Mouse (Mus musculus) neural tube, embryonic 15.5 days (tissue): ENCODE data around the gene Pla2g7. TPM values are rescaled to one million over a fixed set of nuclear protein-coding genes. Genes with fewer than 3 reads are reported as not detected.

Source experiments
- ATAC-seq: fragments of 200-750 bp; cut with Nextera tagmentation; 2 replicates; pipeline ENCODE4 v1.8.0; 2017; ENCODE audit warnings: mild to moderate bottlenecking, moderate TSS enrichment, moderate library complexity; ENCODE audit not compliant: low FRiP score
- H3K27ac ChIP-seq: fragments of 300-500 bp; sonication (generic); replicated peaks from 2 replicates; pipeline ENCODE4 v1.5.1; 2015; ENCODE audit warnings: mild to moderate bottlenecking, inconsistent platforms
- H3K27me3 ChIP-seq: fragments of 300-500 bp; sonication (generic); replicated peaks from 2 replicates; pipeline ENCODE4 v1.6.1; 2015; ENCODE audit warnings: inconsistent platforms
- H3K36me3 ChIP-seq: fragments of 300-500 bp; sonication (generic); 2 replicates; pipeline ENCODE4 v1.6.1; 2015; ENCODE audit warnings: inconsistent platforms
- H3K4me1 ChIP-seq: fragments of 300-500 bp; sonication (generic); 2 replicates; pipeline ENCODE4 v1.6.1; 2015; ENCODE audit warnings: inconsistent platforms
- H3K4me2 ChIP-seq: fragments of 300-500 bp; sonication (generic); 2 replicates; pipeline ENCODE4 v1.6.1; 2015; ENCODE audit warnings: inconsistent platforms, mild to moderate bottlenecking, moderate library complexity
- H3K4me3 ChIP-seq: fragments of 300-500 bp; sonication (generic); replicated peaks from 2 replicates; pipeline ENCODE4 v1.5.1; 2015; ENCODE audit warnings: mild to moderate bottlenecking, inconsistent platforms
- H3K9ac ChIP-seq: fragments of 300-500 bp; sonication (generic); replicated peaks from 2 replicates; pipeline ENCODE4 v1.6.1; 2015; ENCODE audit warnings: mild to moderate bottlenecking, inconsistent platforms
- H3K9me3 ChIP-seq: fragments of 300-500 bp; sonication (generic); replicated peaks from 2 replicates; pipeline ENCODE4 v1.6.1; 2016; ENCODE audit warnings: inconsistent platforms
- WGBS: fragments of 180-500 bp; shearing (Covaris S2); methylation state at CpG from one replicate; pipeline ENCODE4 v1.1.7; 2015; ENCODE audit warnings: mixed read lengths; 5-methylcytosine and 5-hydroxymethylcytosine counted together
- polyA plus RNA-seq: library from polyadenylated mRNA; unstranded; fragments of >200 nt; fragmentation: Nextera tagmentation; extraction: Ambion mirVana; gene quantifications from 2 replicates; pipeline ENCODE4 v1.2.1, GENCODE M21; 2015

The Pla2g7 gene
- polyA plus RNA-seq, 1 experiment from 2014 or later: 72.6 TPM

GRCm38 (mm10) chr17:43587278-43587677 lies 19.4 kb downstream of the Pla2g7 start:
- Histone ChIP-seq H3K4me3 (no peak overlapping the region), H3K4me2 (no peak overlapping the region), H3K9ac (no peak overlapping the region), H3K9me3 (no peaks in the 10 kb centered on the region), H3K4me1 (0 out of 2 replicates have a peak, but pooled peaks cover 4% of the 10 kb centered on the region), H3K36me3 (no peaks in the 10 kb centered on the region), H3K27ac (no peak overlapping the region), H3K27me3 (no peaks in the 10 kb centered on the region)
- 93% methylated on average over 2 of the region's 2 CpGs for WGBS
- ATAC-seq: no peak

- no peaks in the 10 kb centered on the region for H3K36me3 ChIP-seq
- H3K4me1 ChIP-seq: no peaks in the 10 kb centered on the region
- WGBS: 91% methylated on average over 6 of the region's 6 CpGs
- H3K4me3 ChIP-seq: no peak overlapping the region
- H3K27ac ChIP-seq: no peak overlapping the region
- no peak for ATAC-seq
- H3K4me2 ChIP-seq: no peak overlapping the region
- no peaks in the 10 kb centered on the region for H3K9me3 ChIP-seq
- no peak overlapping the region for H3K9ac ChIP-seq
- no peaks in the 10 kb centered on the region for H3K27me3 ChIP-seq
These were observed 21.9 kb downstream of the Pla2g7 start for GRCm38 (mm10) chr17:43589750-43590149.

GRCm38 (mm10) chr17:43590531-43590930 lies 22.6 kb downstream of the Pla2g7 start:
- no peaks in the 10 kb centered on the region for H3K9me3 ChIP-seq
- no peaks in the 10 kb centered on the region for H3K27me3 ChIP-seq
- H3K27ac ChIP-seq: no peak overlapping the region
- ATAC-seq: no peak
- no peaks in the 10 kb centered on the region for H3K36me3 ChIP-seq
- no peaks in the 10 kb centered on the region for H3K4me1 ChIP-seq
- no peak overlapping the region for H3K9ac ChIP-seq
- WGBS: 80% methylated on average over 5 of the region's 5 CpGs
- no peak overlapping the region for H3K4me3 ChIP-seq
- H3K4me2 ChIP-seq: no peak overlapping the region

GRCm38 (mm10) chr17:43592296-43593291 lies 24.7 kb downstream of the Pla2g7 start:
- no peaks in the 10 kb centered on the region for H3K27me3 ChIP-seq
- no peak overlapping the region for H3K9ac ChIP-seq
- H3K4me1 ChIP-seq: no peaks in the 10 kb centered on the region
- no peak overlapping the region for H3K27ac ChIP-seq
- H3K36me3 ChIP-seq: 0 out of 2 replicates have a peak, but pooled peaks cover 5% of the 10 kb centered on the region
- no peak overlapping the region for H3K4me2 ChIP-seq
- ATAC-seq: no peak
- no peak overlapping the region for H3K4me3 ChIP-seq
- no peaks in the 10 kb centered on the region for H3K9me3 ChIP-seq
- 88% methylated on average over 21 of the region's 21 CpGs for WGBS

- no peaks in the 10 kb centered on the region for H3K4me1 ChIP-seq
- no peak overlapping the region for H3K9ac ChIP-seq
- H3K27ac ChIP-seq: no peak overlapping the region
- no peak for ATAC-seq
- 0 out of 2 replicates have a peak, but pooled peaks cover 7% of the 10 kb centered on the region for H3K36me3 ChIP-seq
- WGBS: 100% methylated on average over 2 of the region's 2 CpGs
- H3K27me3 ChIP-seq: no peaks in the 10 kb centered on the region
- no peak overlapping the region for H3K4me3 ChIP-seq
- H3K9me3 ChIP-seq: no peaks in the 10 kb centered on the region
- H3K4me2 ChIP-seq: no peak overlapping the region
These were observed 29.8 kb downstream of the Pla2g7 start for GRCm38 (mm10) chr17:43597742-43598141.

GRCm38 (mm10) chr17:43598706-43599105 lies 30.8 kb downstream of the Pla2g7 start:
- ATAC-seq: no peak
- Histone ChIP-seq H3K36me3 (0 out of 2 replicates have a peak, but pooled peaks cover 7% of the 10 kb centered on the region), H3K4me3 (no peak overlapping the region), H3K27me3 (no peaks in the 10 kb centered on the region), H3K27ac (no peak overlapping the region), H3K4me2 (no peak overlapping the region), H3K9ac (no peak overlapping the region), H3K4me1 (no peaks in the 10 kb centered on the region), H3K9me3 (no peaks in the 10 kb centered on the region)
- 71% methylated on average over 4 of the region's 4 CpGs for WGBS

GRCm38 (mm10) chr17:43606704-43607103 lies 38.8 kb downstream of the Pla2g7 start:
- Histone ChIP-seq H3K9me3 (no peaks in the 10 kb centered on the region), H3K27me3 (no peaks in the 10 kb centered on the region), H3K36me3 (no peaks in the 10 kb centered on the region), H3K4me3 (no peak overlapping the region), H3K4me2 (no peak overlapping the region), H3K9ac (no peak overlapping the region), H3K4me1 (no peaks in the 10 kb centered on the region), H3K27ac (no peak overlapping the region)
- ATAC-seq: no peak
- WGBS: 14% methylated on average over 3 of the region's 3 CpGs

- Histone ChIP-seq H3K36me3 (no peaks in the 10 kb centered on the region), H3K9me3 (no peaks in the 10 kb centered on the region), H3K27ac (no peak overlapping the region), H3K4me2 (no peak overlapping the region), H3K9ac (no peak overlapping the region), H3K27me3 (no peaks in the 10 kb centered on the region), H3K4me1 (no peaks in the 10 kb centered on the region), H3K4me3 (no peak overlapping the region)
- 21% methylated on average over 7 of the region's 7 CpGs for WGBS
- peak; percentile 53; the same call in 1 of the 2 replicates for ATAC-seq
These were observed 43.7 kb downstream of the Pla2g7 start for GRCm38 (mm10) chr17:43611586-43611985.

- H3K4me3 ChIP-seq: no peak overlapping the region
- H3K4me1 ChIP-seq: no peaks in the 10 kb centered on the region
- H3K27me3 ChIP-seq: no peaks in the 10 kb centered on the region
- no peaks in the 10 kb centered on the region for H3K36me3 ChIP-seq
- no peak overlapping the region for H3K9ac ChIP-seq
- H3K27ac ChIP-seq: no peak overlapping the region
- no peak for ATAC-seq
- WGBS: 87% methylated on average over 3 of the region's 3 CpGs
- no peaks in the 10 kb centered on the region for H3K9me3 ChIP-seq
- no peak overlapping the region for H3K4me2 ChIP-seq
These were observed 44.3 kb downstream of the Pla2g7 start for GRCm38 (mm10) chr17:43612221-43612620.

GRCm38 (mm10) chr17:43619156-43619555 lies 51.3 kb downstream of the Pla2g7 start:
- Histone ChIP-seq H3K27me3 (no peaks in the 10 kb centered on the region), H3K36me3 (no peaks in the 10 kb centered on the region), H3K9me3 (no peaks in the 10 kb centered on the region), H3K9ac (no peak overlapping the region), H3K4me3 (no peak overlapping the region), H3K4me2 (no peak overlapping the region), H3K27ac (no peak overlapping the region), H3K4me1 (no peaks in the 10 kb centered on the region)
- 94% methylated on average over 9 of the region's 9 CpGs for WGBS
- ATAC-seq: no peak

GRCm38 (mm10) chr17:43622076-43622475 lies 54.2 kb downstream of the Pla2g7 start:
- no peak overlapping the region for H3K9ac ChIP-seq
- WGBS: 92% methylated on average over 10 of the region's 10 CpGs

GRCm38 (mm10) chr17:43628246-43628645 lies 60.3 kb downstream of the Pla2g7 start:
- Histone ChIP-seq H3K4me1 (peaks cover 14% of the 10 kb centered on the region), H3K4me3 (no peak overlapping the region), H3K4me2 (no peak overlapping the region), H3K9me3 (no peaks in the 10 kb centered on the region), H3K27ac (no peak overlapping the region), H3K9ac (no peak overlapping the region), H3K36me3 (no peaks in the 10 kb centered on the region), H3K27me3 (peaks cover 34% of the 10 kb centered on the region)
- ATAC-seq: no peak
- 94% methylated on average over 10 of the region's 10 CpGs for WGBS

More at GRCm38 (mm10) chr17:43622076-43622475, 54.2 kb downstream of the Pla2g7 start:
- no peaks in the 10 kb centered on the region for H3K27me3 ChIP-seq
- H3K36me3 ChIP-seq: no peaks in the 10 kb centered on the region
- no peaks in the 10 kb centered on the region for H3K4me1 ChIP-seq
- no peaks in the 10 kb centered on the region for H3K9me3 ChIP-seq
- H3K4me3 ChIP-seq: no peak overlapping the region
- no peak overlapping the region for H3K4me2 ChIP-seq
- no peak for ATAC-seq
- H3K27ac ChIP-seq: no peak overlapping the region
